Mouse (Mus musculus) liver, adult 2 months (tissue): ENCODE results near the gene Scn3b.

Source experiments
- CTCF ChIP-seq: fragments of 200-500 bp; IDR thresholded peaks from 2 replicates; pipeline ENCODE4 v1.5.1; 2011; ENCODE audit warnings: low read depth, low read length, control low read depth
- POLR2A ChIP-seq: fragments of 200-500 bp; IDR thresholded peaks from 2 replicates; pipeline ENCODE4 v1.6.1; 2011; ENCODE audit warnings: low read length, control low read depth; ENCODE audit not compliant: insufficient read depth; ENCODE audit errors: extremely low read depth

DNA sequence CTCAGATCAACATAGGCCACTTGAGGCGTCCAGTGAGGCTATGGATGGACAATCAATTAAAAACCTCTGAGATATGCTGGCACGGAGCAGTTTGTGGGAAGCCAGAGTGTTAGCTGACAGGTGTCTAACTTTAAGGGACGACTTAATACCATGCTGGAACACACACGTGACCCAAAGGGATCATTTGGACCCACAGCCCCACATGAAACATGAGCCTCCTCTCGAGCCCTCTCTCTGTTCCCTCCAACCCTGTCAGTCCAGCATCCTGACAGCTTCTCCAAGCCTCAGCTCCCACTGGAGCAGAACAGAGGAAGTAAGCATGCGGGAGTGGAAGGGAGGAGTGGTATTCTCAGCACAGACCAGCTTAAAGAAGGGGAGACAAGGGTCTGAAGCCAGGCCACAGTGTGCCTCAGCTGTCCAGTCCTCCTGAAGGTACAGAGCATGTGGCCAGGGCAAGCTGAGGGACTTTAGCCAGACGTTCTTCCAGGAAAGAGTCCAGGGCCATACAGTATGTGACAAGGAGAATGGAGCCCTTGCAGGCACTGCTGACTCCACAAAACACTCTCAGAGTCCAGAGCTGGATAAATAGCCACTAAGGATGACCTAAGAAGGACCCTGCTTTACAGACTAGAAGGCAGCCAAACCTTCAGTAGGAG, 57.4 kb downstream of the Scn3b start:
- TF ChIP-seq POLR2A (no peak), CTCF (no peak)
